Comparison of ENCODE assay signal across 8 mouse cellular contexts in the genomic region with DNA sequence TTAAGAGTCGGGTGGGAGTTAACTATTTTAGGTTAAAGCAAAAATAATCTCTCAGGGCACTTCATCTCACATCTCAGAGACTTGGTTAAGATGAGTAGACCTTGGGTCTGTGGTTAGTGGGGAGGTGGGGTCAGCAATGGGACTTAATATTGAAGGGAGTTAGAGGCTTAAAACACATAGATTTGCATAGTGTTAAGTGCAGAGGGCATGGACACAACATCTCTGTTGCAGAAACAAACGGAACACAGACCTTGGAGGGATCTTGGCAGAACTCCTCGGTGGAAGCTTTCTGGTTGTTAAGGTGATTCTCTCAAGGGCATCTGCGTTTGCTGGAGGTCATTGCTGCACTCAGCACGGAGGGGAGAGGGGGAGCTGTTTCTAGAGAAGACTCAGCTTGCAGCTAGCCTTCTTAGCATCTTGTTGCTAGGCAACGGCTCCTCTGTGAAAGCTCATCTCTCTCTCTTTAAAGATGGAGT. TPM values are rescaled to one million over a fixed set of nuclear protein-coding genes. Genes with fewer than 3 reads are reported as not detected.
DNase-seq lines count a peak whose midpoint lies in the region; ATAC-seq and TF ChIP-seq lines count a peak whose summit lies in the region.

No protein-coding gene starts in this region.

- H3K4me2 ChIP-seq in liver, embryonic 11.5 days: peak overlapping the region; percentile 62; the same call in 1 of the 2 replicates
- H3K4me2 ChIP-seq in liver, postnatal 0 days (ENCODE audit: low read depth, low read length): peak overlapping the region; percentile 71

- H3K4me3 ChIP-seq in liver, embryonic 11.5 days (ENCODE audit: low read depth, low read length): no peak overlapping the region
- H3K4me3 ChIP-seq in liver, postnatal 0 days (ENCODE audit: low read depth, low read length): no peak overlapping the region

- no peak overlapping the region for H3K9ac ChIP-seq in liver, embryonic 11.5 days (ENCODE audit: low read depth, low read length)
- no peak overlapping the region for H3K9ac ChIP-seq in liver, postnatal 0 days (replicated peaks)

- peak; percentile 33 for DNase-seq in liver, embryonic 11.5 days (ENCODE audit: low spot score)
- DNase-seq in liver: no peak
- DNase-seq in cerebellum, postnatal 25 days: peak; percentile 19 to 26
- DNase-seq in frontal cortex, postnatal 36 days (ENCODE audit: low spot score in 2 of 2): peak; percentile 60 to 84
- DNase-seq in kidney, postnatal 4 days: peak; percentile 29 to 51
- DNase-seq in liver, postnatal 0 days: no peak
- DNase-seq in right cerebral cortex, adult 18-20 months: peak; percentile 86

- no peak overlapping the region for H3K27ac ChIP-seq in liver, embryonic 11.5 days (ENCODE audit: low read depth, low read length)
- H3K27ac ChIP-seq in liver, postnatal 0 days (ENCODE audit: low read depth): no peak overlapping the region

- no peaks in the 10 kb centered on the region for H3K4me1 ChIP-seq in liver, embryonic 11.5 days (replicated peaks; ENCODE audit: control insufficient read depth, insufficient read depth, low read length)
- no peaks in the 10 kb centered on the region for H3K4me1 ChIP-seq in liver, postnatal 0 days (ENCODE audit: insufficient read depth)

- TF ChIP-seq EP300 in liver, postnatal 0 days (IDR thresholded peaks at IDR 0.05; ENCODE audit: low read depth): no peak

- ATAC-seq in liver, embryonic 11.5 days (replicated peaks; ENCODE audit: low FRiP score): no peak; the same call in 1 of the 2 replicates
- no peak for ATAC-seq in liver, postnatal 0 days
- no peak for ATAC-seq in granulocyte monocyte progenitor cell, adult 5-6 weeks (replicated peaks; ENCODE audit: poor library complexity, severe bottlenecking)

- no peaks in the 10 kb centered on the region for H3K9me3 ChIP-seq in liver, embryonic 11.5 days (ENCODE audit: control insufficient read depth, low read length)
- no peaks in the 10 kb centered on the region for H3K9me3 ChIP-seq in liver, postnatal 0 days (ENCODE audit: low read length)

- H3K36me3 ChIP-seq in liver, embryonic 11.5 days (ENCODE audit: control insufficient read depth, insufficient read depth, low read length): no peaks in the 10 kb centered on the region
- H3K36me3 ChIP-seq in liver, postnatal 0 days (replicated peaks; ENCODE audit: insufficient read depth, low read length): no peaks in the 10 kb centered on the region

- TF ChIP-seq CTCF in liver, postnatal 0 days (IDR thresholded peaks at IDR 0.05; ENCODE audit: low read depth): no peak

- 6% methylated on average over 6 of the region's 6 CpGs for WGBS in liver, embryonic 11.5 days
- WGBS in liver, postnatal 0 days (ENCODE audit: insufficient replicate concordance): 8% methylated on average over 6 of the region's 6 CpGs

- H3K27me3 ChIP-seq in liver, embryonic 11.5 days (replicated peaks; ENCODE audit: control insufficient read depth, insufficient read depth, low read length): no peaks in the 10 kb centered on the region
- H3K27me3 ChIP-seq in liver, postnatal 0 days (ENCODE audit: insufficient read depth, low read length): no peaks in the 10 kb centered on the region

RNA-seq across cellular contexts. Expression of gene Slc38a11, which starts 51.0 kb away (rescaled TPM):
- polyA plus RNA-seq in liver, embryonic 11.5 days (2014; fragmentation: Nextera tagmentation; extraction: Ambion mirVana): 0.23 TPM in 1 of 2 replicates, not detected in the other
- 0.12 TPM in 1 of 2 replicates, not detected in the other for polyA plus RNA-seq in liver, postnatal 0 days (2015; fragmentation: Nextera tagmentation; extraction: Ambion mirVana)
- not detected in 2 replicates for total RNA-seq in granulocyte monocyte progenitor cell, adult 5-6 weeks (2014; fragmentation: Nextera tagmentation)
- total RNA-seq in granulocyte monocyte progenitor cell, adult 5-6 weeks (2017): not detected in 2 replicates

Comparison
In these comparisons a context has a peak if more than half of its experiments do, and no peak if none do; other contexts are left out.
1. DNase-seq: peak in liver, embryonic 11.5 days (single experiment), cerebellum, postnatal 25 days (2 of 2), frontal cortex, postnatal 36 days (2 of 2), kidney, postnatal 4 days (2 of 2) and right cerebral cortex, adult 18-20 months (single experiment); none in liver (single experiment) and liver, postnatal 0 days (single experiment).